Mouse (Mus musculus) Patski (cell line): ENCODE measurements around the gene Krt8. TPM values are rescaled to one million over a fixed set of nuclear protein-coding genes. Genes with fewer than 3 reads are reported as not detected.
"Not testable (repeated sequence)": the region's sequence is repeated elsewhere in the genome, so short reads cannot be mapped to it uniquely, and the experiment has no call there.

ENCODE experiments used
- ATAC-seq: fragments of 100-300 bp; one replicate; pipeline ENCODE4 v1.8.0; 2021
- CTCF ChIA-PET: fragments of 350-600 bp; sonication (Branson Sonifier 250); formaldehyde crosslinking; loops from one replicate; lab custom pipeline; 2022; ENCODE audit warnings: inconsistent platforms; lab: Charles Lee
- POLR2A ChIA-PET: fragments of 350-600 bp; sonication (Branson Sonifier 250); formaldehyde crosslinking; loops from one replicate; lab custom pipeline; 2022; ENCODE audit warnings: antibody characterized with exemption, inconsistent platforms; lab: Charles Lee
- DNase-seq: peaks from one replicate; pipeline ENCODE4 v3.0.0-alpha.2; 2011; ENCODE audit warnings: low read depth, low spot score
- H3K27me3 ChIP-seq: fragments of 371-371 bp; one replicate; pipeline ENCODE4 v1.5.1; 2021
- CTCF ChIP-seq: fragments of 100-300 bp; IDR thresholded peaks from one replicate; pipeline ENCODE4 v1.5.1; 2021
- in situ Hi-C: fragments of 300-500 bp; cut with MboI; formaldehyde crosslinking; loops from 3 replicates; pipeline ENCODE4 v1.11.1; 2018; ENCODE audit warnings: low pct_unique_long_range_greater_than_20kb, mixed read lengths
- polyA plus RNA-seq: library from polyadenylated mRNA; unstranded; gene quantifications from one replicate; pipeline ENCODE4 v1.2.3, GENCODE M21; 2021

Gene Krt8
- polyA plus RNA-seq, 1 experiment from 2014 or later, result 73.5 TPM

- ChIA-PET CTCF (interaction anchor here (0.6 kb wide), 1 partner anchor 39 kb away, joined by 3 read pairs; no protein-coding TSS in a partner anchor), POLR2A (interaction anchor here (1.4 kb wide), 1 partner anchor 51 kb away, joined by 3 read pairs; no protein-coding TSS in a partner anchor)
- H3K27me3 ChIP-seq, result no peaks in the 10 kb centered on the region
- ATAC-seq (no peak), DNase-seq (no peak)
- in situ Hi-C loops, result no loop called here
- no peak for TF ChIP-seq CTCF
Observed at GRCm38 (mm10) chr15:102010569-102011245, 6.4 kb upstream of the Krt8 start.

DNA sequence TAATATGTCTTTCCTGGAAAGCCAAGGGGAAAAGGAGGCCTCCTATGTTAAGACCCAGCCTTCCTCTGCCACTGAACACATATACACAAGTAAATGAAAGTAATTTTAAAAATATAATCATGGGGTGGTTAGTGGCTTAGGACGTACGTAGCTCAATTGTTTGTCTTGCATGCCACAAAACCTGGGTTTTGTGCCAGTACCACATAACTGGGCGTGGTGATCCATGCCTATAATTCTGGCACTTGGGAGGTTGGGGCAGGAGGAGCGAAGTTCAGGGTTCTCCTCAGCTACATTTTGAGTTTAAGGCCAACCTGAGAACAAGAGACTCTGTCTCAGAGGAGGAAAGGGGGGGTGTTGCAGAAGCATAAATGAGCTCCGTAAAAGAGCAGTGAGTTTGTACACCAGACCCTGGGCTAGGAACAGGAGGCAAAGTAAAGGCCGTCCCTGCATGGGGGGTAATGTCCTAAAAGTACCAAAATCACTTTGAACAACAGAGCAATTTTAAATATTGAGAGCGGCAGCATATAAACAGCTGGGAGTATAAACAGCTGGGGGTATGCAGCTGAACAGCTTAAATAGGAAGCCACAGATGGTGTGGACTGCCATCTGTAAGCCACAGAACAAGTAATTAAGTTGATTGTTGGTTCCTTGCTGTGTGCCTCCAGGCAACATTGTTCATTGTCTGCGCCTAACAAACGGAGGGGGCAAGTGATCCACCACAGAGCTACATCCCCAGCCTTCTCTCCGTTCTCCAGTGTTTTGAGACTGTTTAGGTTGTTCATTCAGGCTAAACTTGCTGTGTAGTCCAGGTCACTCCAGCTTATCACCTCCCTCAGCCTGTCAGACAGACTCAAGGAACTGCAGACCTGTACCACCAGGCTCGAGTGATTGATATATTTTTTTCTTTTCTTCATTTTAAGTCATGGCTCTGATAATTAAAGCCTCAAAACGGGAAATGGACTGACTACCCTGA is 3.1 kb upstream of the Krt8 start:
- POLR2A ChIA-PET, result interaction anchor here (0.6 kb wide), 1 partner anchor 99 kb away, joined by 3 read pairs; no protein-coding TSS in a partner anchor
- DNase-seq, result no peak
- in situ Hi-C loops, result no loop called here
- no peak for TF ChIP-seq CTCF
- CTCF ChIA-PET, result interaction anchor here (0.9 to 1.7 kb wide), 6 partner anchors 14 to 58 kb away, joined by 3 to 6 read pairs (median 4); no protein-coding TSS in a partner anchor
- ATAC-seq, result no peak
- no peaks in the 10 kb centered on the region for H3K27me3 ChIP-seq

DNA sequence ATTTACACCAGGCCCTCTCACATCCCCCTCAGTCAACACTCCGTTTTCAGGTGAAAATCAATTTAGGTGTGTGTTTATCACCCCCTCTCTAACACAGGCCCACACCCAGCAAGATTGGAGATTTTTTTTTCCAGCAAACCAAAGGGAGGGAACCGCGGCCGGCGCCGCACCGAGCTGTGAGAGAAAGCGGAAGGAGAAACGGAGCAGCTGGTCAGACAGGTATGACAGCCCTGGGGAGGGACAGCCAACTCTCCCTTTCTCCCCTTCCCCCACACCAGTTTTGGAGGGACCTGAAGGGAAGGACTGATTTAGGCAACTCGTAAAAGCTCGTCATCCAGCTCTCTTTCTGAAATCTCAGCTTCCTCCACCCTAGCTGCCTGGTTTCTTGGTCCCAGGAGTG is 2.0 kb upstream of the Krt8 start:
- DNase-seq, result no peak
- no peak for ATAC-seq
- no peak for TF ChIP-seq CTCF
- ChIA-PET CTCF (interaction anchor here (1.1 to 1.7 kb wide), 3 partner anchors 13 to 59 kb away, joined by 3 to 6 read pairs (median 5); no protein-coding TSS in a partner anchor), POLR2A (no interaction called here)
- no peaks in the 10 kb centered on the region for H3K27me3 ChIP-seq
- in situ Hi-C loops, result no loop called here

- DNase-seq, result no peak
- ChIA-PET CTCF (interaction anchor here (1.0 to 4.1 kb wide), 4 partner anchors 12 to 60 kb away, joined by 3 to 26 read pairs (median 4); no protein-coding TSS in a partner anchor), POLR2A (no interaction called here)
- no peaks in the 10 kb centered on the region for H3K27me3 ChIP-seq
- ATAC-seq, result peak; percentile 60
- in situ Hi-C loops, result no loop called here
- no peak for TF ChIP-seq CTCF
Observed at GRCm38 (mm10) chr15:102005290-102005689, 1.0 kb upstream of the Krt8 start.

DNA sequence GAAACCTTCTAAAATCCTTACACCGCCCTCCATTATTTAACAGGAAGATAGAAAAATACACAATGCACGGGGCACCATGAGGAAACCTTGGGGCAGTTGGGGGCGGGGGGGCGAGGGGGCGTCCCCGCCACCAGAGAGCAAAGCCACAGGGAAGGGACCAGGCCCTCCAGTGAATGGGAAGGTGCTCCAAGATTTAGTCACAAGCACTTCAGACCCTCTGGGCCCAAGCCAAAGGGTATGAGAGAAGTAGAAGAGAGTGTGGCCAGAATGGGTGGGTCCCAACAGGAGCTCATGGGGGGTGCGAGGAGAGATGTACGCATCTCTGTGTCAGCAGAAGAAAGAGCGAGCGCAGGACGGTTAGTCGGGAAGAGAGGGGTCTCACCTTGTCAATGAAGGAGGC is 766 bp downstream of the Krt8 start:
- H3K27me3 ChIP-seq, result no peaks in the 10 kb centered on the region
- POLR2A ChIA-PET, result no interaction called here

GRCm38 (mm10) chr15:102002646-102003488 is 1.4 kb downstream of the Krt8 start:
- DNase-seq (no peak), ATAC-seq (no peak)
- in situ Hi-C loops, result no loop called here
- POLR2A ChIA-PET, result interaction anchor here (0.5 to 1.1 kb wide), 2 partner anchors 10 to 22 kb away, joined by 3 read pairs; no protein-coding TSS in a partner anchor
- CTCF ChIA-PET, result interaction anchor here (1.4 to 4.1 kb wide), 3 partner anchors 18 to 63 kb away, joined by 4 to 26 read pairs (median 4); no protein-coding TSS in a partner anchor
- TF ChIP-seq CTCF, result no peak
- H3K27me3 ChIP-seq, result no peaks in the 10 kb centered on the region

More for the DNA sequence above, 766 bp downstream of the Krt8 start:
- in situ Hi-C loops, result no loop called here
- ATAC-seq, result no peak
- CTCF ChIA-PET, result interaction anchor here (1.0 to 4.1 kb wide), 5 partner anchors 15 to 62 kb away, joined by 3 to 26 read pairs (median 4); no protein-coding TSS in a partner anchor
- no peak for TF ChIP-seq CTCF
- DNase-seq, result no peak

GRCm38 (mm10) chr15:101999676-102000335 is 4.5 kb downstream of the Krt8 start:
- no peaks in the 10 kb centered on the region for H3K27me3 ChIP-seq
- no peak for TF ChIP-seq CTCF
- POLR2A ChIA-PET, result no interaction called here
- in situ Hi-C loops, result no loop called here
- DNase-seq (no peak), ATAC-seq (no peak)
- CTCF ChIA-PET, result interaction anchor here (2.0 kb wide), 1 partner anchor 66 kb away, joined by 6 read pairs; no protein-coding TSS in a partner anchor

DNA sequence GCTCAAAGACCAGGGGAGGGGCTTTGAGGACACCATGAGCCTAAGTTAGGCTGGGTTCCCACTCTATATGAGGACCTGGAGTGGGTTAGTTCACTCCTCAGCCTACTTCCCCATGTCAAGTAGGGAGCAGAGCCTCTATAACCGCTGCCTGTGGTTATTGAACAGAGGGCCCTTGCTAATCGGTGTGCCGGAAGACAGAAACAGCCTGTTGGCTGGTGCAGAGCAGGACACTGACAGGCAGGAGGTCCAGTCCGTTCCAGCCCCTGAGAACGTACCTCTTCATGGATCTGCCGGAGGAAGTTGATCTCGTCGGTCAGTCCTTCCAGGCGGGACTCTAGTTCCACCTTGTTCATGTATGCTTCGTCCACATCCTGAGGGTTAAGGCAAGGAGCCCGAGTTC is 5.1 kb downstream of the Krt8 start:
- DNase-seq, result no peak
- ATAC-seq, result no peak
- POLR2A ChIA-PET, result no interaction called here
- TF ChIP-seq CTCF, result no peak
- in situ Hi-C loops, result no loop called here
- no peaks in the 10 kb centered on the region for H3K27me3 ChIP-seq
- CTCF ChIA-PET, result no interaction called here

GRCm38 (mm10) chr15:101996450-101997078 is 7.7 kb downstream of the Krt8 start:
- in situ Hi-C loops, H3K27me3 ChIP-seq, ATAC-seq, DNase-seq: not testable (repeated sequence)
- POLR2A ChIA-PET, result interaction anchor here (0.6 kb wide), 2 partner anchors 145 to 727 kb away, joined by 4 to 5 read pairs; no protein-coding TSS in a partner anchor
- CTCF ChIA-PET, result interaction anchor here (1.1 to 3.2 kb wide), 2 partner anchors 59 to 69 kb away, joined by 3 to 11 read pairs; no protein-coding TSS in a partner anchor
